Mouse (Mus musculus): ENCODE measurements around the gene Usp16. TPM values are rescaled to one million over a fixed set of nuclear protein-coding genes. Genes with fewer than 3 reads are reported as not detected.
A peak's percentile ranks its signal among the peaks of the same experiment; 100 is the strongest.

The Usp16 gene
- total and polyA plus RNA-seq, 3 experiments: 80.9 to 149 (median 85.6) TPM

DNA sequence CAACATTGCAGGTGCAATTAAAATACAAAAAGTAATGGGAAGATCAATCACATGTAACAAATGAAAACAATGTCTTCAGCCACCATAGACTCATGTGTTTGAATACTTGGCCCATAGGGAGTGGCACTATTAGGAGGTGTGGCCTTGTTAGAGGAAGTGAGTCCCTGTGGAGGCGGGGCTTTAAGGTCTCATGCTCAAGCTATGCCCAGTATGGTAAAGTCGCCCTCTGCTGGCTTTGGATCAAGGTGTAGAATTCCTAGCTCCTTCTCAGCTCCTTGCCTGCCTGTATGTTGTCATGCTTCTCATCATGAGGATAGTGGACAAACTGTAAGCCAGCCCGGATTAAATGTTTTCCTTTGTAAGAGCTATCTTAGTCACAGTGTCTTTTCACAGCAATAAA lies 49.5 kb upstream of the Usp16 start:
- peaks cover 65 to 93% of the 10 kb centered on the region in 2 experiments for H3K36me3 ChIP-seq (replicated peaks in 1 of 2; ENCODE audit: control insufficient read depth in 1 of 2, insufficient read depth in 1 of 2, low read length in 1 of 2)
- in situ Hi-C loops (cut with MboI; ENCODE audit: low pct_ligation_motif_present, low pct_unique_long_range_greater_than_20kb, low sequenced_read_pairs): no loop called here
- H3K4me1 ChIP-seq (ENCODE audit: control insufficient read depth in 1 of 2, insufficient read depth in 2 of 2): no peaks in the 10 kb centered on the region
- no peak overlapping the region for H3K27ac ChIP-seq (ENCODE audit: insufficient read depth, low read depth)
- no peaks in the 10 kb centered on the region for H3K27me3 ChIP-seq (replicated peaks)
- H3K9ac ChIP-seq (ENCODE audit: insufficient read depth, low read depth): no peak overlapping the region
- no peaks in the 10 kb centered on the region; the same call in 1 of the 2 replicates for H3K79me2 ChIP-seq (replicated peaks; ENCODE audit: control insufficient read depth, extremely low read depth, insufficient read depth, poor library complexity, severe bottlenecking)
- H3K4me3 ChIP-seq (replicated peaks in 1 of 3; ENCODE audit: low read depth in 2 of 3, low read length in 2 of 3, poor library complexity in 1 of 3): no peak overlapping the region
- dilution Hi-C loops (cut with MboI; ENCODE audit: extremely low pct_ligation_motif_present, extremely low pct_unique_long_range_greater_than_20kb, low sequenced_read_pairs): no loop called here
- no peaks in the 10 kb centered on the region for H3K9me3 ChIP-seq (replicated peaks; ENCODE audit: low read length)
- H3K4me2 ChIP-seq (ENCODE audit: insufficient read depth, low read depth, poor library complexity, severe bottlenecking): no peak overlapping the region
- TF ChIP-seq RAD21 (IDR thresholded peaks at IDR 0.05; ENCODE audit: low read depth, low read length) (peak; percentile 13), NRF1 (IDR thresholded peaks at IDR 0.05; ENCODE audit: low read depth, low read length) (no peak), ZKSCAN1 (IDR thresholded peaks at IDR 0.05; ENCODE audit: borderline replicate concordance, low read depth, low read length) (no peak), PAX5 (IDR thresholded peaks at IDR 0.05; ENCODE audit: low read length) (no peak), ZMIZ1 (IDR thresholded peaks at IDR 0.05; ENCODE audit: low read depth, low read length) (no peak), CHD1 (IDR thresholded peaks at IDR 0.05; ENCODE audit: low read depth, low read length) (no peak), MAX (IDR thresholded peaks at IDR 0.05; ENCODE audit: low read length) (no peak), MAFK (IDR thresholded peaks at IDR 0.05; ENCODE audit: insufficient replicate concordance, low read length) (no peak), CTCF (conservative IDR thresholded peaks at IDR 0.05 in 1 of 2, IDR thresholded peaks at IDR 0.05 in 1 of 2; ENCODE audit: low read depth in 2 of 2, low read length in 2 of 2) (peak in 1 of 2 experiments; percentile 60; a peak in 2 of 4 replicates), POLR2A (IDR thresholded peaks at IDR 0.05; ENCODE audit: low read depth, low read length) (no peak), MAZ (IDR thresholded peaks at IDR 0.05; ENCODE audit: low read depth, low read length) (no peak)
- DNase-seq (ENCODE audit: extremely low read depth): peak; percentile 90

- H3K4me1 ChIP-seq (ENCODE audit: control insufficient read depth in 1 of 2, insufficient read depth in 2 of 2): no peaks in the 10 kb centered on the region
- no peak overlapping the region for H3K4me3 ChIP-seq (replicated peaks in 1 of 3; ENCODE audit: low read depth in 2 of 3, low read length in 2 of 3, poor library complexity in 1 of 3)
- no peaks in the 10 kb centered on the region for H3K27me3 ChIP-seq (replicated peaks)
- in situ Hi-C loops (cut with MboI; ENCODE audit: low pct_ligation_motif_present, low pct_unique_long_range_greater_than_20kb, low sequenced_read_pairs): no loop called here
- no peak for DNase-seq (ENCODE audit: extremely low read depth)
- peaks cover 9% of the 10 kb centered on the region for H3K9me3 ChIP-seq (replicated peaks; ENCODE audit: low read length)
- no peak overlapping the region for H3K4me2 ChIP-seq (ENCODE audit: insufficient read depth, low read depth, poor library complexity, severe bottlenecking)
- peaks cover 70 to 94% of the 10 kb centered on the region in 2 experiments for H3K36me3 ChIP-seq (replicated peaks in 1 of 2; ENCODE audit: control insufficient read depth in 1 of 2, insufficient read depth in 1 of 2, low read length in 1 of 2)
- no peak overlapping the region for H3K9ac ChIP-seq (ENCODE audit: insufficient read depth, low read depth)
- dilution Hi-C loops (cut with MboI; ENCODE audit: extremely low pct_ligation_motif_present, extremely low pct_unique_long_range_greater_than_20kb, low sequenced_read_pairs): no loop called here
- H3K79me2 ChIP-seq (replicated peaks; ENCODE audit: control insufficient read depth, extremely low read depth, insufficient read depth, poor library complexity, severe bottlenecking): no peaks in the 10 kb centered on the region; the same call in 1 of the 2 replicates
- no peak overlapping the region for H3K27ac ChIP-seq (ENCODE audit: insufficient read depth, low read depth)
- no peak for TF ChIP-seq IRF4 (IDR thresholded peaks at IDR 0.05; ENCODE audit: low read depth, low read length)
- TF ChIP-seq KAT2A (IDR thresholded peaks at IDR 0.05; ENCODE audit: insufficient replicate concordance, low read length): no peak
- no peak for TF ChIP-seq GABPA (IDR thresholded peaks at IDR 0.05; ENCODE audit: insufficient replicate concordance, low read depth, low read length)
- no peak for TF ChIP-seq ETS1 (conservative IDR thresholded peaks at IDR 0.05; ENCODE audit: low read depth, low read length)
- no peak for TF ChIP-seq TCF12 (IDR thresholded peaks at IDR 0.05; ENCODE audit: low read depth, low read length)
- no peak for TF ChIP-seq USF1 (IDR thresholded peaks at IDR 0.05; ENCODE audit: low read depth, low read length)
- TF ChIP-seq TBP (conservative IDR thresholded peaks at IDR 0.05; ENCODE audit: low read depth, low read length): no peak
These were observed 33.8 kb upstream of the Usp16 start for GRCm38 (mm10) chr16:87420662-87421061.
